Mouse (Mus musculus) embryo, embryonic 10.5 days (tissue): Measurements from ENCODE around the gene Atad3a.
A peak's percentile ranks its signal among the peaks of the same experiment; 100 is the strongest.

Experiments used
- DNase-seq: peaks from one replicate; pipeline ENCODE4 v3.0.0-alpha.2; 2015; ENCODE audit warnings: low spot score

Atad3a gene

DNA sequence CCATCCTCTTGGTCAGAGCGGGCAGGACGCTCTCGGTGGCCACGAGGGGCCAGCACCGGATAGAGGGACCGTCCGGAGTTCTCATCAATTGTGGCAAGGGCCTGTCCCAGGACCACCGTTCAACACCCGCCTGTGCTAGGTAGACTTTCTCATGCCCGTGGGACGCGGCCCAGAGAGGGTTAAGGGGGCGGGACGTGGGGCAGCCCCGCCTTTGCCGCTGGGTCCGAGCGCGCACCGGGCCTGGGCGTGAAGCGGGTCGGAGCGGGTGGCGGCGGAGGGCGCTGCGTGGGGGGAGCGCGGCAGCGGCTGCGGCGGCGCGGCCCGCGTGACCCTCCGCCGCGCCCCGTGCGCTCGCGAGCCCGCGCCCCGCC is 66.8 kb downstream of the Atad3a start, which contains the start of gene Fndc10:
Fndc10 (plus strand) TSS at position 232 of the 371 bp plus-strand sequence.
- DNase-seq: peak; percentile 77

DNA sequence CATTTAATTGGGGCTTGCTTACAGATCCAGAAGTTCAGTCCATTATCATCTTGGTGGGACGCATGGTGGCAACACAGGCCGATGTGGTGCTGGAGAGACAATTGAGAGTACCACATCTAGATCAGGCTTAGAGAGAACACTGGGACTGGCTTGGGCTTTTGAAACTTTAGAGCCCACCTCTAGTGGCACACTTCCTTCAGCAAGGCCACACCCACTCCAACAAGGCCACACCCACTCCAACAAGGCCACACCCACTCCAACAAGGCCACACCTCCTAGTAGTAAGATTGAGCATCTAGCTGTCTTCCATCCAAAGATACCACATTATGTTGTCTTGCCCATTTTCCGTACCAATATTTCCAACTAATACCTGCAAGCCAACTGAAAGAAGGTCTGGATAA is 68.5 kb downstream of the Atad3a start:
- no peak for DNase-seq
